Mouse (Mus musculus) cerebellum, postnatal 10 days (tissue): ENCODE data around the gene Ifi47.

ENCODE experiments used
- DNase-seq, 2 experiments: peaks; one replicate each; pipeline ENCODE4 v3.0.0; 2021; ENCODE audit warnings: mixed read lengths in 2 of 2

Ifi47 gene

GRCm38 (mm10) chr11:49090551-49090950 is 14.2 kb downstream of the Ifi47 start:
- no peak for DNase-seq

- no peak for DNase-seq
Measured at GRCm38 (mm10) chr11:49091171-49091570, 14.8 kb downstream of the Ifi47 start.

GRCm38 (mm10) chr11:49092053-49092586 is 15.7 kb downstream of the Ifi47 start:
- DNase-seq, result no peak

DNA sequence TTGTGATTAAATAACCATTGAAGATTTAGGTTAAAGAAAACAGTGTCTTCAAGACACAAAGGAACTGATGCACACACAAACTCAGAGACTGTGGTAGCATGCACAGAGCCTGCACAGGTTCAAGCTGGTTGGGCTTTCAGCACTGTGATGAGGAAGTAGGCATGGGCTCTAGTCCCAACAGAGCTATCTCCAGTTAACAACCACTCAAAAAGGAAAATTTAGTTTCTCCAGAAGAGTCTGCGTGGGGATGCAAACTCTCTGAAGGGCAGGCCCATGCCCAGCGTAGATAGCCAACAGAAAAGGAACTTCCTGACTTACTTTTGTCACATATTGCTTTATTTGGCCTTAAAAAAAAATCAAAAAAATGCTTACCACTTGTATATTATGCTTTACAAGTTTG is 16.4 kb downstream of the Ifi47 start:
- DNase-seq, result no peak

GRCm38 (mm10) chr11:49093861-49094660 is 17.7 kb downstream of the Ifi47 start:
- no peak for DNase-seq

GRCm38 (mm10) chr11:49095367-49095766 is 19.0 kb downstream of the Ifi47 start:
- DNase-seq, result no peak

- DNase-seq, result no peak
Measured at GRCm38 (mm10) chr11:49100409-49100808, 24.0 kb downstream of the Ifi47 start.

GRCm38 (mm10) chr11:49101500-49101899 is 25.1 kb downstream of the Ifi47 start:
- DNase-seq, result no peak

GRCm38 (mm10) chr11:49103047-49103693 is 26.8 kb downstream of the Ifi47 start:
- DNase-seq, result peak; percentile 94 to 96

DNA sequence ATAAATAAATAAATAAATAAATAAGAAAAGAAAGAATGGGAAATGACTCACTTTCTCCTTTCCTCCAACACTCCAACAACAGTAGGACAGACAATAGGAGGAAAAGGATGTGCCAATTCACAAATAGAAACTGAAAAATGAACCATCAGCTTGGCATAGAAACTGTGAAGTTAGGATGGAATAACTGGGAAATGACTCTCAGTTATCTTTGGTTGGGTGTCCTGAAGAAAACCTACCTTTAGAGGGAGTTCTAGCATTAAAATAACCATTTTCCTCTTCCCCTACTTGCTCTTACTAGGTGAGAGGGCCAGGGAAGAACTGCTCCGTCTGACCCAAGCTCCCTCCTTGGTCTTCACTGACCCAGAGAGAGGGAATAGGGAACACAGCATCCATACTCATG is 29.4 kb downstream of the Ifi47 start:
- no peak for DNase-seq

- DNase-seq, result no peak
Measured at GRCm38 (mm10) chr11:49107650-49108537, 31.5 kb downstream of the Ifi47 start.

DNA sequence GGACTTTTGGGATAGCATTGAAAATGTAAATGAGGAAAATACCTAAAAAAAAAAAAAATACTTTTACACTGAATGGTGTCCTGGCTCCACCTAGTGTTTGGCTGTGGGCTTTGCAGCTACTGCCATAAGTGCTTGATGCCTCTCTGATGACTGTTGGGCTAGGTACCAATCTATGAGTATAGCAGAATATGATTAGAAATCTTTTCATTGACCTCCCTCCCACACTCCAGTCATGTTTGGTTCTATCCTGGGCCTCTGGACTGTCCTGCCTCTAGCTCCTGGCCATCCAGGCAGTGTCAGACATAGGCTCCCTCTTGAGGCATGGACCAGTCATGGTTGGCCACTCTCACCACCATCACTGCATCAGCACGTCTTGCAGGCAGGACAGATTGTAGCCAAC is 32.4 kb downstream of the Ifi47 start:
- peak; percentile 40 for DNase-seq

GRCm38 (mm10) chr11:49111000-49111399 is 34.6 kb downstream of the Ifi47 start:
- no peak for DNase-seq

DNA sequence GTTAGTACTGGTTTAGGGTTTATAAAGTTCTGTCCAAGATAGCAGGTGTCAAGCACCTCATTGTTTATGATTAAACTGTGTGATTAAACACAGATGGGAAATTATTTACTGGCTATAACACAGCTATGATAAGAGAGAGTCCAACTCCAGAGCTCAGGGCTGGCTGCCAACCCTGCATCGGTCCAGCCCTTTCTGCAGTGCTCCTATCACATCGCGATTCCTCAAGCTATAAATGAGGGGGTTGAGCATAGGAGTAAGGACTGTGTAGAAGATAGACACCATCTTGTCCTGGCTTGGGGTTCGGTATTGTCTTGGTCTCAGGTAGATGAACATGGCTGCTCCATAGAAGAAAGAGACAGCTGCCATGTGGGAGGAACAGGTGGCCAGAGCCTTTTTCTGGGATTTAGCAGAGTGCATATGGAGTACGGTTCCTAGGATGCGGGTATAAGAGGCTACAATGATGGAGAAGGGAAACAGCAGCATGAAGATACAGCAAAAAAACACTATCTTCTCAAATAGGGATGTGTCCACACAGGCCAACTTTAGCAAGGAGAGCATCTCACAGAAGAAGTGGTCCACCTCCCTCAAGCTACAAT is 36.3 kb downstream of the Ifi47 start:
- peak in 1 of 2 experiments; percentile 7 for DNase-seq

- no peak for DNase-seq
Measured at GRCm38 (mm10) chr11:49114158-49114557, 37.8 kb downstream of the Ifi47 start.

GRCm38 (mm10) chr11:49114774-49115173 is 38.4 kb downstream of the Ifi47 start, which contains the start of gene Olfr1396:
Gene Olfr1396, minus strand, starts transcription at chr11:49114874.
- DNase-seq, result no peak

DNA sequence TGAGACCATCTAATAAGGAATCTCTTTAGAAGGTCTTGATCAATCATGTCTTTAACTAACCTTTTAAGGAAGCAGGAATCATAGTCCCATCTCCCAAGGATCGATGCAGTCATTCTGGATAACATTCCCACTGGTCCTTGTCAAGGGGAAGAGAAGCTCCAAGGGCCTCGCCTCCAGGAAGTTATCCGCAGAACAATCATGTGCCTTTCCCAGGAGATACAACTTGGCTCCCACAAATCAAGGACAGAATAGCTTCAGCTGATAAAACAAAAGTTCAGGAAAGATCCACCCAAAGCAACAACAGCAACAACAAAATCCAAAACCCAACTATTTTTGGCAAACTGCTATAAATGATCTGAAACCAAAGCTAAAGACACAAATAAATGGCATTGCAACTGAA is 43.2 kb downstream of the Ifi47 start:
- no peak for DNase-seq

DNA sequence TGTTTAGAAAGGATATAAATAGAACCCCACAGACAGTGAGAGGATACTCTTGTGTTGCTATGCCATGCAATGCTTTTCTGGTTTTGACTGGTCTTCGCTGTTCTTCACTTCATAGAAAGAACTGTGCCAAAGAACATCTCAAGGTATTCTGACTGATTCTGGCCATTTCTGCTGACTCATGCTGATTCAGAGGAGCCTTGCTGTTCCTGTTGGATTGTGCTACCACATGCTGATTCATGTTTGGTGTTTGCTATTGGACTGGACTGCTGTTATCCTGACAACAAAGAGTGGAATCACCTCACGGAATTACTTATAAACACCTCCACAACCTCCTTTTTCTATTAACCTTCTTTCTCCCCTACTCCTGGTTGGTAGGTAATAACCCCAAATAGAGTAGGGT is 47.8 kb downstream of the Ifi47 start:
- DNase-seq, result no peak

- no peak for DNase-seq
Measured at GRCm38 (mm10) chr11:49141974-49142373, 65.6 kb downstream of the Ifi47 start, which contains the start of gene Olfr1395. Gene Olfr1395, plus strand, starts transcription at chr11:49142274.
